Mouse (Mus musculus): ENCODE measurements around the gene Plxdc1. TPM values are rescaled to one million over a fixed set of nuclear protein-coding genes. Genes with fewer than 3 reads are reported as not detected.

Gene Plxdc1
- polyA plus RNA-seq, 1 experiment from 2014 or later, result 2.3 TPM

- Histone ChIP-seq H3K9ac (replicated peaks; ENCODE audit: low read length) (no peak overlapping the region), H3K27me3 (ENCODE audit: insufficient read depth, low read length) (no peaks in the 10 kb centered on the region), H3K36me3 (ENCODE audit: insufficient read depth, low read length) (no peaks in the 10 kb centered on the region), H3K4me1 (ENCODE audit: insufficient read depth, low read length) (no peaks in the 10 kb centered on the region), H3K4me3 (ENCODE audit: low read length) (no peak overlapping the region), H3K27ac (ENCODE audit: low read length) (no peak overlapping the region), H3K4me2 (replicated peaks; ENCODE audit: low read depth, low read length) (no peak overlapping the region), H3K9me3 (ENCODE audit: low read length) (no peaks in the 10 kb centered on the region)
- ATAC-seq (ENCODE audit: low FRiP score, low TSS enrichment), result no peak
- WGBS, result 52% methylated on average over 2 of the region's 2 CpGs
These were observed 19.1 kb downstream of the Plxdc1 start for GRCm38 (mm10) chr11:97967114-97967513.

- H3K9me3 ChIP-seq (ENCODE audit: low read length), result no peaks in the 10 kb centered on the region
- H3K4me1 ChIP-seq (ENCODE audit: insufficient read depth, low read length), result peaks cover 10% of the 10 kb centered on the region; the same call in 1 of the 2 replicates
- no peak overlapping the region for H3K4me3 ChIP-seq (ENCODE audit: low read length)
- WGBS, result 87% methylated on average over 1 of the region's 1 CpGs
- no peak overlapping the region for H3K27ac ChIP-seq (ENCODE audit: low read length)
- no peaks in the 10 kb centered on the region for H3K36me3 ChIP-seq (ENCODE audit: insufficient read depth, low read length)
- H3K9ac ChIP-seq (replicated peaks; ENCODE audit: low read length), result no peak overlapping the region
- H3K4me2 ChIP-seq (replicated peaks; ENCODE audit: low read depth, low read length), result no peak overlapping the region
- no peaks in the 10 kb centered on the region for H3K27me3 ChIP-seq (ENCODE audit: insufficient read depth, low read length)
- no peak for ATAC-seq (ENCODE audit: low FRiP score, low TSS enrichment)
These were observed 25.3 kb downstream of the Plxdc1 start for GRCm38 (mm10) chr11:97960907-97961306.

- Histone ChIP-seq H3K27ac (ENCODE audit: low read length) (no peak overlapping the region), H3K9me3 (ENCODE audit: low read length) (no peaks in the 10 kb centered on the region), H3K27me3 (ENCODE audit: insufficient read depth, low read length) (no peaks in the 10 kb centered on the region), H3K4me3 (ENCODE audit: low read length) (no peak overlapping the region), H3K9ac (replicated peaks; ENCODE audit: low read length) (no peak overlapping the region), H3K4me2 (replicated peaks; ENCODE audit: low read depth, low read length) (no peak overlapping the region), H3K36me3 (ENCODE audit: insufficient read depth, low read length) (no peaks in the 10 kb centered on the region), H3K4me1 (ENCODE audit: insufficient read depth, low read length) (peaks cover 10% of the 10 kb centered on the region; the same call in 1 of the 2 replicates)
- WGBS, result 54% methylated on average over 5 of the region's 5 CpGs
- ATAC-seq (ENCODE audit: low FRiP score, low TSS enrichment), result no peak
These were observed 27.0 kb downstream of the Plxdc1 start for GRCm38 (mm10) chr11:97959300-97959680.

- WGBS, result 72% methylated on average over 7 of the region's 7 CpGs
- Histone ChIP-seq H3K27me3 (ENCODE audit: insufficient read depth, low read length) (no peaks in the 10 kb centered on the region), H3K4me1 (ENCODE audit: insufficient read depth, low read length) (peaks cover 13% of the 10 kb centered on the region; the same call in 1 of the 2 replicates), H3K4me3 (ENCODE audit: low read length) (no peak overlapping the region), H3K4me2 (replicated peaks; ENCODE audit: low read depth, low read length) (no peak overlapping the region), H3K36me3 (ENCODE audit: insufficient read depth, low read length) (no peaks in the 10 kb centered on the region), H3K9me3 (ENCODE audit: low read length) (no peaks in the 10 kb centered on the region), H3K9ac (replicated peaks; ENCODE audit: low read length) (no peak overlapping the region), H3K27ac (ENCODE audit: low read length) (no peak overlapping the region)
- ATAC-seq (ENCODE audit: low FRiP score, low TSS enrichment), result no peak
These were observed 27.5 kb downstream of the Plxdc1 start for GRCm38 (mm10) chr11:97958641-97959299.

GRCm38 (mm10) chr11:97956905-97957560 lies 29.2 kb downstream of the Plxdc1 start:
- peak; percentile 69 for ATAC-seq (ENCODE audit: low FRiP score, low TSS enrichment)
- Histone ChIP-seq H3K4me1 (ENCODE audit: insufficient read depth, low read length) (peaks cover 18% of the 10 kb centered on the region; the same call in 1 of the 2 replicates), H3K9ac (replicated peaks; ENCODE audit: low read length) (no peak overlapping the region), H3K36me3 (ENCODE audit: insufficient read depth, low read length) (no peaks in the 10 kb centered on the region), H3K27ac (ENCODE audit: low read length) (peak overlapping the region; percentile 45; the same call in 1 of the 2 replicates), H3K27me3 (ENCODE audit: insufficient read depth, low read length) (no peaks in the 10 kb centered on the region), H3K4me2 (replicated peaks; ENCODE audit: low read depth, low read length) (no peak overlapping the region), H3K4me3 (ENCODE audit: low read length) (no peak overlapping the region), H3K9me3 (ENCODE audit: low read length) (no peaks in the 10 kb centered on the region)
- 30% methylated on average over 6 of the region's 6 CpGs for WGBS

- 70% methylated on average over 4 of the region's 4 CpGs for WGBS
- no peak for ATAC-seq (ENCODE audit: low FRiP score, low TSS enrichment)
- Histone ChIP-seq H3K27ac (ENCODE audit: low read length) (no peak overlapping the region), H3K4me3 (ENCODE audit: low read length) (no peak overlapping the region), H3K9ac (replicated peaks; ENCODE audit: low read length) (no peak overlapping the region), H3K9me3 (ENCODE audit: low read length) (no peaks in the 10 kb centered on the region), H3K27me3 (ENCODE audit: insufficient read depth, low read length) (no peaks in the 10 kb centered on the region), H3K4me1 (ENCODE audit: insufficient read depth, low read length) (peaks cover 18% of the 10 kb centered on the region; the same call in 1 of the 2 replicates), H3K36me3 (ENCODE audit: insufficient read depth, low read length) (no peaks in the 10 kb centered on the region), H3K4me2 (replicated peaks; ENCODE audit: low read depth, low read length) (no peak overlapping the region)
These were observed 30.3 kb downstream of the Plxdc1 start for GRCm38 (mm10) chr11:97955915-97956314.

GRCm38 (mm10) chr11:97955146-97955902 lies 30.9 kb downstream of the Plxdc1 start:
- no peaks in the 10 kb centered on the region for H3K36me3 ChIP-seq (ENCODE audit: insufficient read depth, low read length)
- no peak for ATAC-seq (ENCODE audit: low FRiP score, low TSS enrichment)
- H3K4me1 ChIP-seq (ENCODE audit: insufficient read depth, low read length), result peaks cover 18% of the 10 kb centered on the region; the same call in 1 of the 2 replicates
- no peak overlapping the region for H3K4me2 ChIP-seq (replicated peaks; ENCODE audit: low read depth, low read length)
- H3K4me3 ChIP-seq (ENCODE audit: low read length), result no peak overlapping the region
- no peaks in the 10 kb centered on the region for H3K27me3 ChIP-seq (ENCODE audit: insufficient read depth, low read length)
- WGBS, result 69% methylated on average over 9 of the region's 9 CpGs
- H3K9ac ChIP-seq (replicated peaks; ENCODE audit: low read length), result no peak overlapping the region
- no peak overlapping the region for H3K27ac ChIP-seq (ENCODE audit: low read length)
- H3K9me3 ChIP-seq (ENCODE audit: low read length), result no peaks in the 10 kb centered on the region

- no peaks in the 10 kb centered on the region for H3K27me3 ChIP-seq (ENCODE audit: insufficient read depth, low read length)
- no peak overlapping the region for H3K4me2 ChIP-seq (replicated peaks; ENCODE audit: low read depth, low read length)
- WGBS, result 51% methylated on average over 14 of the region's 14 CpGs
- no peak overlapping the region for H3K9ac ChIP-seq (replicated peaks; ENCODE audit: low read length)
- H3K36me3 ChIP-seq (ENCODE audit: insufficient read depth, low read length), result no peaks in the 10 kb centered on the region
- no peak overlapping the region for H3K4me3 ChIP-seq (ENCODE audit: low read length)
- H3K9me3 ChIP-seq (ENCODE audit: low read length), result no peaks in the 10 kb centered on the region
- no peak for ATAC-seq (ENCODE audit: low FRiP score, low TSS enrichment)
- H3K4me1 ChIP-seq (ENCODE audit: insufficient read depth, low read length), result peaks cover 21% of the 10 kb centered on the region; the same call in 1 of the 2 replicates
- H3K27ac ChIP-seq (ENCODE audit: low read length), result no peak overlapping the region
These were observed 31.6 kb downstream of the Plxdc1 start for GRCm38 (mm10) chr11:97954469-97955141.

GRCm38 (mm10) chr11:97953939-97954275 lies 32.3 kb downstream of the Plxdc1 start:
- Histone ChIP-seq H3K4me1 (ENCODE audit: insufficient read depth, low read length) (peaks cover 19% of the 10 kb centered on the region; the same call in 1 of the 2 replicates), H3K4me3 (ENCODE audit: low read length) (no peak overlapping the region), H3K4me2 (replicated peaks; ENCODE audit: low read depth, low read length) (no peak overlapping the region), H3K27me3 (ENCODE audit: insufficient read depth, low read length) (no peaks in the 10 kb centered on the region), H3K9ac (replicated peaks; ENCODE audit: low read length) (no peak overlapping the region), H3K27ac (ENCODE audit: low read length) (no peak overlapping the region), H3K9me3 (ENCODE audit: low read length) (no peaks in the 10 kb centered on the region), H3K36me3 (ENCODE audit: insufficient read depth, low read length) (no peaks in the 10 kb centered on the region)
- 86% methylated on average over 6 of the region's 6 CpGs for WGBS
- ATAC-seq (ENCODE audit: low FRiP score, low TSS enrichment), result no peak

All from kidney, embryonic 16.5 days (tissue).